In genomic region chr9:108824755-108825413, GRCm38 (mm10) we compare ENCODE assay signal across 8 mouse cellular contexts. TPM values are rescaled to one million over a fixed set of nuclear protein-coding genes. Genes with fewer than 3 reads are reported as not detected.
A peak's percentile ranks its signal among the peaks of the same experiment; 100 is the strongest.
DNase-seq lines count a peak whose midpoint lies in the region; ATAC-seq and TF ChIP-seq lines count a peak whose summit lies in the region.
"Had no signal": no experiment of that assay in that cellular context is flagged by ENCODE, and none has a peak within 500 bp of the region (broad histone marks: within the 10 kb centered on the region; RNA-seq: fewer than 3 reads in every experiment).

No protein-coding gene starts in this region.

- under 1% methylated on average over 31 of the region's 31 CpGs for WGBS in hindbrain, embryonic 12.5 days
- WGBS in lung, adult 2 months = 3% methylated on average over 31 of the region's 31 CpGs

- peaks cover 23% of the 10 kb centered on the region for H3K36me3 ChIP-seq in hindbrain, embryonic 12.5 days

- peak overlapping the region; percentile 62 for H3K4me3 ChIP-seq in cortical plate, adult 2 months (ENCODE audit: insufficient read depth, low read length)
- H3K4me3 ChIP-seq in hindbrain, embryonic 12.5 days = peak overlapping the region; percentile 79
- no peak overlapping the region for H3K4me3 ChIP-seq in lung, adult 2 months (replicated peaks; ENCODE audit: extremely low read depth, low read depth, low read length)

- H3K4me2 ChIP-seq in hindbrain, embryonic 12.5 days (replicated peaks) = peak overlapping the region; percentile 89

- H3K9me3 ChIP-seq in hindbrain, embryonic 12.5 days (replicated peaks) = no peaks in the 10 kb centered on the region

- no peak for TF ChIP-seq CTCF in brain, embryonic 14.5 days (IDR thresholded peaks at IDR 0.05; ENCODE audit: borderline replicate concordance, extremely low read depth, insufficient read depth, insufficient read length)
- TF ChIP-seq CTCF in cortical plate, adult 2 months (IDR thresholded peaks at IDR 0.05; ENCODE audit: extremely low read depth, insufficient read depth, low read length) = no peak
- TF ChIP-seq CTCF in lung, adult 2 months (IDR thresholded peaks at IDR 0.05; ENCODE audit: insufficient read depth, low read length) = no peak

- H3K4me1 ChIP-seq in cortical plate, adult 2 months (ENCODE audit: control insufficient read depth, insufficient read depth, low read length) = no peaks in the 10 kb centered on the region; the same call in 1 of the 2 replicates
- peaks cover 28% of the 10 kb centered on the region for H3K4me1 ChIP-seq in hindbrain, embryonic 12.5 days
- peaks cover 7% of the 10 kb centered on the region for H3K4me1 ChIP-seq in lung, adult 2 months (ENCODE audit: control insufficient read depth, insufficient read depth, low read length)

- no peak for TF ChIP-seq POLR2A in brain, embryonic 14.5 days (IDR thresholded peaks at IDR 0.05; ENCODE audit: borderline replicate concordance, extremely low read depth, insufficient read depth, insufficient read length, poor library complexity, severe bottlenecking)
- TF ChIP-seq POLR2A in cortical plate, adult 2 months (IDR thresholded peaks at IDR 0.05; ENCODE audit: extremely low read depth, insufficient read depth, low read length) = peak; percentile 65; the same call in 1 of the 2 replicates
- TF ChIP-seq POLR2A in lung, adult 2 months (IDR thresholded peaks at IDR 0.05; ENCODE audit: borderline replicate concordance, extremely low read depth, low read depth, low read length) = no peak

- peak; percentile 98 for DNase-seq in brain, embryonic 14.5 days (ENCODE audit: low read depth)
- peak; percentile 87 to 89 for DNase-seq in left cerebral cortex, postnatal 36 days (ENCODE audit: low spot score in 2 of 2)
- peak; percentile 86 to 93 for DNase-seq in right cerebral cortex, postnatal 36 days (ENCODE audit: low spot score in 2 of 2)
- DNase-seq in natural killer cell, adult 2 months (ENCODE audit: low spot score in 2 of 2) = no peak
- no peak for DNase-seq in lung, adult 2 months

- peak overlapping the region; percentile 49 for H3K9ac ChIP-seq in hindbrain, embryonic 12.5 days

- ATAC-seq in hindbrain, embryonic 12.5 days (ENCODE audit: low FRiP score) = peak; percentile 90

- H3K27me3 ChIP-seq in hindbrain, embryonic 12.5 days = peaks cover 68% of the 10 kb centered on the region

- intact Hi-C loops in left cerebral cortex, postnatal 36 days (cut with DNase I) = no loop called here

- H3K27ac ChIP-seq in cortical plate, adult 2 months (ENCODE audit: insufficient read depth, low read length) = no peak overlapping the region
- H3K27ac ChIP-seq in hindbrain, embryonic 12.5 days = peak overlapping the region; percentile 89

RNA-seq across cellular contexts. Expression of gene Celsr3, which starts 1.2 kb away (rescaled TPM):
- polyA plus RNA-seq in brain, embryonic 14.5 days (2012; rRNA removed) = 110 and 130 TPM in 2 replicates
- 74.3 and 75.8 TPM in 2 replicates for polyA plus RNA-seq in cortical plate, adult 2 months (2012; rRNA removed)
- polyA plus RNA-seq in hindbrain, embryonic 12.5 days (2016; fragmentation: Nextera tagmentation; extraction: Ambion mirVana) = 11.9 TPM in 2 replicates
- total RNA-seq in left cerebral cortex, postnatal 36 days (2021) = 10 to 100 TPM; 43.4 to 74.0 TPM
- 0.71 and 0.73 TPM in 2 replicates for polyA plus RNA-seq in lung, adult 2 months (2012; rRNA removed)
- total RNA-seq: liver, adult 2 months had no signal
- polyA plus RNA-seq: liver, adult 2 months had no signal

RNA-seq across cellular contexts. Expression of gene Nckipsd, which starts 16.7 kb away (rescaled TPM):
- polyA plus RNA-seq in brain, embryonic 14.5 days (2012; rRNA removed) = 34.3 and 38.5 TPM in 2 replicates
- polyA plus RNA-seq in cortical plate, adult 2 months (2012; rRNA removed) = 65.0 and 66.8 TPM in 2 replicates
- 20.2 and 23.3 TPM in 2 replicates for polyA plus RNA-seq in hindbrain, embryonic 12.5 days (2016; fragmentation: Nextera tagmentation; extraction: Ambion mirVana)
- total RNA-seq in left cerebral cortex, postnatal 36 days (2021) = 10 to 100 TPM; 56.0 to 60.6 TPM
- polyA plus RNA-seq in lung, adult 2 months (2012; rRNA removed) = 34.1 and 42.9 TPM in 2 replicates

RNA-seq across cellular contexts. Expression of gene Slc26a6, which starts 28.2 kb away (rescaled TPM):
- 22.4 and 23.1 TPM in 2 replicates for polyA plus RNA-seq in brain, embryonic 14.5 days (2012; rRNA removed)
- 15.9 and 20.8 TPM in 2 replicates for polyA plus RNA-seq in cortical plate, adult 2 months (2012; rRNA removed)
- polyA plus RNA-seq in hindbrain, embryonic 12.5 days (2016; fragmentation: Nextera tagmentation; extraction: Ambion mirVana) = 12.7 and 16.5 TPM in 2 replicates
- 10 to 100 TPM; 18.1 to 24.3 TPM for total RNA-seq in left cerebral cortex, postnatal 36 days (2021)
- polyA plus RNA-seq in lung, adult 2 months (2012; rRNA removed) = 12.6 and 17.0 TPM in 2 replicates

RNA-seq across cellular contexts. Expression of gene Ip6k2, which starts 41.3 kb away (rescaled TPM):
- polyA plus RNA-seq in brain, embryonic 14.5 days (2012; rRNA removed) = 352 and 472 TPM in 2 replicates
- polyA plus RNA-seq in cortical plate, adult 2 months (2012; rRNA removed) = 145 and 162 TPM in 2 replicates
- 140 and 154 TPM in 2 replicates for polyA plus RNA-seq in hindbrain, embryonic 12.5 days (2016; fragmentation: Nextera tagmentation; extraction: Ambion mirVana)
- total RNA-seq in left cerebral cortex, postnatal 36 days (2021) = 100 to 1,000 TPM; 155 to 158 TPM
- 66.1 and 69.4 TPM in 2 replicates for polyA plus RNA-seq in lung, adult 2 months (2012; rRNA removed)

Comparison
In these comparisons a context has a peak if more than half of its experiments do, and no peak if none do; other contexts are left out.
1. DNase-seq: peak in brain, embryonic 14.5 days (single experiment), left cerebral cortex, postnatal 36 days (2 of 2) and right cerebral cortex, postnatal 36 days (2 of 2); none in natural killer cell, adult 2 months (0 of 2) and lung, adult 2 months (single experiment).